Mouse (Mus musculus) myocyte (in vitro differentiated cells): ENCODE results near the gene Lrig1.

Experiments
- MAX ChIP-seq: IDR thresholded peaks from one replicate; pipeline ENCODE4 v1.6.1; 2011; ENCODE audit warnings: low read depth, mild to moderate bottlenecking, control low read depth
- MYOD1 ChIP-seq, 3 experiments: IDR thresholded peaks; one replicate each; pipeline ENCODE4 v1.6.1; 2011; ENCODE audit warnings: control low read depth in 2 of 3, low read depth in 2 of 3, mild to moderate bottlenecking in 2 of 3, moderate library complexity in 1 of 3; ENCODE audit not compliant: insufficient read length in 2 of 3, control insufficient read depth in 1 of 3
- MYOG ChIP-seq, 3 experiments: IDR thresholded peaks; one replicate each; pipeline ENCODE4 v1.6.1; 2011; ENCODE audit warnings: control low read depth in 2 of 3, low read depth in 2 of 3, mild to moderate bottlenecking in 2 of 3; ENCODE audit not compliant: insufficient read length in 2 of 3, control insufficient read depth in 1 of 3, insufficient read depth in 1 of 3
- POLR2A ChIP-seq: IDR thresholded peaks from one replicate; pipeline ENCODE4 v1.6.1; 2011; ENCODE audit warnings: low read depth, mild to moderate bottlenecking, control low read depth, moderate library complexity; ENCODE audit not compliant: insufficient read length
- POLR2AphosphoS2 ChIP-seq: IDR thresholded peaks from one replicate; pipeline ENCODE4 v1.6.1; 2011; ENCODE audit warnings: low read depth, control low read depth; ENCODE audit not compliant: insufficient read length
- SRF ChIP-seq: IDR thresholded peaks from one replicate; pipeline ENCODE4 v1.6.1; 2011; ENCODE audit warnings: low read depth; ENCODE audit not compliant: control insufficient read depth, insufficient read length
- TCF12 ChIP-seq: IDR thresholded peaks from one replicate; pipeline ENCODE4 v1.6.1; 2011; ENCODE audit warnings: mild to moderate bottlenecking, control low read depth; ENCODE audit not compliant: poor library complexity, insufficient read depth, severe bottlenecking
- USF1 ChIP-seq: IDR thresholded peaks from one replicate; pipeline ENCODE4 v1.6.1; 2011; ENCODE audit warnings: low read depth, mild to moderate bottlenecking, control low read depth, moderate library complexity

GRCm38 (mm10) chr6:94667131-94667530, 32.8 kb downstream of the Lrig1 start:
- no peak for TF ChIP-seq POLR2AphosphoS2
- TF ChIP-seq POLR2A: no peak
- TF ChIP-seq TCF12: no peak
- TF ChIP-seq MYOG (IDR thresholded peaks at IDR 0.05; ENCODE audit: control insufficient read depth in 1 of 3, insufficient read depth in 1 of 3, insufficient read length in 2 of 3, low read depth in 2 of 3): no peak
- no peak for TF ChIP-seq MYOD1 (IDR thresholded peaks at IDR 0.05; ENCODE audit: control insufficient read depth in 1 of 3, insufficient read length in 2 of 3, low read depth in 2 of 3)
- TF ChIP-seq SRF: no peak
- no peak for TF ChIP-seq MAX
- TF ChIP-seq USF1: no peak
